Mouse (Mus musculus): ENCODE data around the gene Rsg1. TPM values are rescaled to one million over a fixed set of nuclear protein-coding genes. Genes with fewer than 3 reads are reported as not detected.

The Rsg1 gene
- total RNA-seq, 2 experiments from 2014 or later: 0.70 to 0.89 TPM

DNA sequence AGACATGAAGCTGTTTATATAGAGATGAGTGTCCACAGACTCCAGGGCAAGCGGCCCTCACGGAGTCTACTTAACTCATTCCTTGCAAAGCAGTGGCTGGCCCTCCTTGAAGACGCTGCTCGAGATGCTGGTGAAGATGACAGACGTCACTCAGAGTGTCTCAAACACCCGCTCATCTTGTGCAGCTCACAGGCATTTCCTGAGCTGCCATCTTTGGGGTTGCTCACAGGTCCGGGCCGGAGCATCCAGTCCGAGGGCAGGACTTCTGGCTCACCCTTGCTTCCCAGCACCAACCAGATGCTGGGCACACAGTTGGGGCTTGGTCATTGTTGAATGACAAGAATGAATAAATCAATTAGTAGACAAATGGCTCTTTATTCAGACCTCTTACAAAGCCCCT, 864 bp upstream of the Rsg1 start:
- no peak for DNase-seq

DNA sequence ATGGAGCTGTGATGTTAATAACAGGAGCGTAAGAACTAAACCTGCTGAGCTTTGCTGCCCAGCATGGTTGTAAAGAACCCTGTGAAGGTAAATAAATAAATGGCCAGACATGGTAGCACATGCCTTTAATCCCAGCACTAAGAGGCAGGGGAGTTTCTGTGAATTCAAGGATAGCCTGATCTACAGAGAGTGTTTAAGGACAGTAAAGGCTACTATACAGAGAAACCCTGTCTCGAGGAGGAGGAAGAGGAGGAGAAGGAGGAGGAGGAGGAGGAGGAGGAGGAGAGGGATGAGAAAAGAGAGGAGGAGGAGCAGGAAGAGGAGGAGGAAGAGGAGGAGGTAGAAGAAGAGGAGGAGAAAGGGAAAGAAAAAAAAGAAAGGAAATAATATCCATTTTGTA, 414 bp upstream of the Rsg1 start:
- no peak for DNase-seq

- DNase-seq: no peak
These were observed 638 bp downstream of the Rsg1 start for GRCm38 (mm10) chr4:141214337-141214851.

- no peak for DNase-seq
These were observed 5.9 kb downstream of the Rsg1 start for GRCm38 (mm10) chr4:141219583-141220213.

- DNase-seq: no peak
These were observed 8.1 kb downstream of the Rsg1 start for GRCm38 (mm10) chr4:141221848-141222247.

DNA sequence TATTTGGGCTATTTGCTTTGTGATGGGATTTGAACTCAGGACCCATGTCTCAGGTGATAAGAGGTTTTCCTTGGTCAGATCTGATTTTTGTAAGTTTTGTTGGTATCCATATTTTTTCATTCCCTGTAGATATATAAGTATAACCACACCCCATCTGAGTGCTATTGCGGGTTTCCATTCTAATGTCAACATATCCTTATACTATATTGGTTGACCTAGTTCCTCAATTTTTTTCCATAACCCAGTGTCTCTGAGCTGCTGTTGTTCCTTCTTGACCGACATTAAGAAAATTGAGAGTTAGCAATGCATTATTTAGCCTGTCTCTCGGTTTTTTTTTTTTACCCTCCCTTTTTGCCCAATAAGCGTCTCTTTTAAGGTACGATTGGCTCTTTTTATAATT, 9.0 kb downstream of the Rsg1 start:
- no peak for DNase-seq

DNA sequence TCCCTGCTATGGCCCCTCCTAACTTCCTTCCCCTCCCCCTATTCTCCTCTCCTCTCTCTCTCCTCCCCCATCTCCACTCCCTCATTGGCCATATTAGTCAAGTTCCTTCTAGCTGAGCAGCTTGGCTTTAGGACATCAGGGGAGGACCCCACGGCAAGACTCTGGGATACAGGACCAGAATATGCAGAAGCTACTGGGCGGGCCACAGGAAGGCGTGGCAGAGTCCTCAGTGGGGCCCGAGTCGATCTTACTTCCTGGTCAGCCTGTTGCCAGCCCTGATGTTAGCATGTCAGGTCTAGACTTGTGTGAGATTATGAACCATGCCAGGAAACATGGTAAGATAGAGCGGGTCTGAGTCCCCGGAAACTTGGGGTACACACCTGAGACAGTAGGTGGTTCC, 14.9 kb downstream of the Rsg1 start:
- no peak for DNase-seq

DNA sequence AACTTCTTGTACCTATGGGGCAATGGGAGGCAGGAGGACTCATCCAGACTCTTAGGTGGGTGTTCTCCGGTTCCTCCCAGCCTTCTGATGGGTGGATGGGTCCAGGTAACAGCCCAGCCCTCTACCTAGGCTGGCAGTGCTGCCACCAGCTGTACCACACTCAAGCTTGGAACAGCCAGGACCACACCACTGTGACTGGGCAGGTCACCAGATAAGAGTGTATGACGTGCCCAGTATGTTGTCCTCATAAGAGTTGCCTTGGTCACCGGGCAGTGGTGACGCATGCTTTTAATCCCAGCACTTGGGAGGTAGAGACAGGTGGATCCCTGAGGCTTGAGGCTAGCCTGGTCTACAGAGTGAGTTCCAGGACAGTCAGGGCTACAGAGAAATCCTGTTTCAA, 19.4 kb downstream of the Rsg1 start:
- DNase-seq: no peak

GRCm38 (mm10) chr4:141235537-141236111, 21.9 kb downstream of the Rsg1 start:
- no peak for DNase-seq

DNA sequence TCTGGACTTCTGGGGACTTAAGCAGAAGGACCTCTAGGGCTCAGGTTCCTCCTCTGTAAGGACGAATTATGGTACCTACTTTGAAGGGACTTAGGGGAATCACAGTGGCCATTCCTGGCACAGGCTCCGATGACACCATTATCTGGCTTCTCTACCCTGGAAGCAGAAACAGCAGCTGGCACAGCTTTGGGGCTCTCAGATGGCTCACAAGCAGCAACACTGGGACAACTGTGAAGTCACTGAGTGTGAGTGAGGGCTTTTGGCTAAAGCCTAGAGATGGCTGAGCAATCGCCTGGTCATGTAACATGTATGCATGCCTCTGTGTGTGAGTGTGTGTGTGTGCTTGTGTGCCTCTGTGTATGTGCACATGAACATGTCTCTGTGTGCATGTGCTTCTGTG, 23.1 kb downstream of the Rsg1 start:
- no peak for DNase-seq

DNA sequence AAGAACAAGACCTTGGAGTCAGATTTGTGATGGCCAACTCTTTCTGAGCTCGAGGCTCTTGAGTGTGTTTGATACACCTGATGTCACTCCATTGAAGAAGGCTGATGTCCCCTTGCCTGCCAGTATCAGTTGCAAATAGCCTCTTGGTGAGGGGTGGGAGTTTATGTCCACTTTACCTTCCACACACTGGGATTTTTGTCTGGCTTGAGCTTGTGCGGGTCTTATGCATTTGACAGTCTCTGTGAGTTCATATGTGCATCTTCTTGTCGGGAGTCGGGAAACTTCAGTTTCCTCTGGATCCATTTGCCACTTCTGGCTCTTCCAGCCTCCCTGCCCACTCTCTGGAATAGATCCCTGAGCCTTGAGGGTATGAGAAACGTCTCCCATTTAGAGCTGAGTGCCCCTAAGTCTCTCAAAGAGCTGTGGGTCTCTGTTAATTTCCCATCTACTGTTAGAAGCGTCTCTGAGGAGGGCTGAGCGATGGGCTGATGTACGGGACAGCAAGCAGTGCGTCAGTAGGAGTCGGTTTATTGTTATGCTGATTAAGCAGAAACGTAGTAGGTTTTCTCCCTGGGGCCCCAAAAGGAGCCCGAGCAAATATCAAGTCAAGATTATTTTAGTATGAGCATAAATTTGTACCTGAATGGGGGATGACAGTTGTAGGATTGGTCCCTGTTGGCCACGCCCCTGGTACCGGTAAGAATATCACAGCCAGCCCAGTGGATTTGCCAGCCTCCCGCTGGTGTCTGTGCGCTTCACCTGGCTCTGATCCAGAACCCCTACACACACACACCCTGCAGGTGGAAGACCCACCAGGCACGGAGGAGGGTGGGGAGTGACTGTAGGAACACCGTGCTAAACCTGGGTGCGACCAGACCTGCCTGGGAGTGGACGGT, 25.0 kb downstream of the Rsg1 start:
- DNase-seq: no peak

DNA sequence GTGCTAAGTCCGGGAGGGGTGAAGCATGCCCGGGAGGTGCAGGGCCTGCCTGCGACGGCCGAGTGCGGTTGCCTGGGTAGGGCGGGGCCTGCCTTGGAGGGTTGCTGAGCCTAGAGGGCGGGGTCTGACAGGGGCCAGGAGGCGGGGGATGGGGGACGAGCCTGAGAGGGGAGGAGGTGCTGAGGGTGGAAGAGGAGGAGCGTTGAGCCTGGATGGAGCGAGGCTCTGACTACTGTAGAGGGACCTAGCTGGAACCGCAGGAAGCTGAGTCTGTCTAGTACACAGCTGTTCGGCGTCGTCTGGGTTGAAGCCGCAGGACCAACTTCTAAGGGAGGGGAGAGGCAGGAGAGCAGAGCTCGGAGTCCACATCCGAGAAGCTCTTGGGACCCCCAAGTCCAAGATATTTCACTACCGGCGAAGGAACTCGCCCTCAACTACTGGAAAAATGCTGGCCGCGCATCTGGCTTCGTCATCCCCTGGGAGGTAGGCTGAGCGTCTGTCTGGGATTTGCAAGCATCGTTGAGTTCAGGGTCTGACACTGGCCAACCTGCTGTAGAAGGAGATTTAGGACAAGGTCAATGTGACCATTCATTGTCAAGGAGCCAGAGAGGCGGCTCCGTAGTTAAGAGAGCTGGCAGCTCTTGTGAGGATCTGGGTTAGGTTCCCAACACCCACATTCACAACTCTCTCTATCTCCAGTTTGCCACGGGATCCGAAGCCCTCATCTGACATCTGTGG, 25.8 kb downstream of the Rsg1 start, which contains the start of gene Arhgef19:
TSS of gene Arhgef19 (plus strand) at position 112 of the 738 bp plus-strand sequence.
- peak; percentile 81 for DNase-seq

- no peak for DNase-seq
These were observed 26.9 kb downstream of the Rsg1 start for GRCm38 (mm10) chr4:141240617-141241016.

DNA sequence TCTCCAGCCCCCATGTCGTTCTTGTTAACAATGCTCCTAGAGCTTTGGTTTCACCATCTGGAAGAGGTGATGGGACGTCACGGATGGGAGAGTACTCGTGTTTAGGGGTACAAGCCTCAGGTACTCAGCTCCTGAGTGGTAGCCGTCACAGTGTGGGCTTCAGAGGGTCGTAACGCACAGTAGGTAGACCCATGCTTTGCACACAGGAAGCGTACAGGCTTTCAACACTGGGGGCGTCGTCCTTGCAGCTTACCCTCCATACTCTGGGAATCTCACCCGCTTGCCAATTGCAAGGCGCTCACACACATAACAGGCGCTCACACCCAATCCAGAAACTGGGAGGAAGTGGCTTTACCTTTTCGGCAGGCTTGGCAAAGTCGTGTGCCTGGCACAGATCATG, 28.1 kb downstream of the Rsg1 start:
- no peak for DNase-seq

DNA sequence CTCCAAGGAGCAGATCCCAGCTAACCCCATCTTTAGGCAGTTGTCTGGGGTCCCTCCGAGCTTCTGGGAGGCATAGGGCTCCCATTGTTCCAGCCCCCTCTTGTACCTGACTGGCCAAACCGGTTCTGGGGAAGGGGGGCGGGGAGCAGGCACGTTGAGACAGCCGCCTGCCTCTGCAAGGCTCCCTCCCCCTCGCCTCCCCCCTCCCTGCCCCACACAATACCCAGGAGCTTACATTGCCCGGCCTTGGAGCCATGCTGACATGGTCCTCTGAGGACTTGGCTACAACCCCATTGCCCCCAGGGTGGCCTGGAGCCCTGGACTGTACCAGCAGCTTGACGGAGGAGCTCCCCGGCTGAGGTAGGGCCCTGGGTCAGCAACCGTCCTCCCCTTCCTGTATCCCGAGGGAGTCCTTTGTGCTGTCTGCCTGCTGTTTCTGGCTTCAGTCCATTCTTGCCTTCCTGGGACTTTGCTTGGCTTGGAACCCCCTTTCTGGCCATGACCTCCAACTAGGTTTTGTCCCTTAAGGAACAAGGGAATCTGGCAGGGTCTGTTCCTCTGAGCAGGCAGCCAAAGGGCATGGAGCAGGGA, 29.0 kb downstream of the Rsg1 start:
- no peak for DNase-seq

DNA sequence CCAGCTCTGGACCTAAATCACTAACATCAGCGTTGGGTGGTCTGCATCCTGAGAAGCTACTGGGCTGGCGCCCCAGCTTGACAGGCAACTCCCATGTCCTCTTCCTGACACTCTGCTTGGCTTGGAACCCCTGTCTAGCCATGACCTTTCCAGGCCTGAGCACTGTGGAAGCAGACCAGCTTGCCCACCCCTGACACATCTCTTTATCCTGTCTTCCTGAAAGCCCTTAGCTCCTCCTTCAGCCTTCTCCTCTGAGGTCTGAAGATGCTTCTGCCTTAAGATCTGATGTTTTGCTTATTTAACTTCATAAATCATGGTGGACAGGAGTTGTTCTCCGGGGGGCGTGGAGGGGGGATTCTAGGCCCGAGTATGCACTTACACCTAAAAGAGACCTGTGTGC, 29.9 kb downstream of the Rsg1 start:
- no peak for DNase-seq

DNA sequence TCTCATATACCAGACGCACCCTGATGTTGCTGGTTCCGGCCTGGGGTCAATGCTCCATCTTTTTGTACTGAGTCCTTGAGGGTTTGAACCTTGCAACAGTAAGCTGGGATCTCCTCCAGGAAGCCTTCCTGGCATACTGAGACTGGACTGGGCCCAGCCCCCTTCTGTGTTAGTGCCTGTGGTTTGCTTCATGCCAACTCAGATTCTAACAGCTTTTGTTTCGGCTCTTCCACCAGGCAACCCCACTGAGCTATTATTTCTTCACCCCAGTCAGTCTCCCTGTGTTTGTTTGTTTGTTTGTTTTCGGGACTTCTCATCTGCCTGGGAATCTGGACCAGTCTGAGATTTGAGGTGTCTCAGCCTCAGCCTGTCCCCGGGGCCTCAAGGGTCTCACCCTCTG, 30.6 kb downstream of the Rsg1 start:
- no peak for DNase-seq

DNA sequence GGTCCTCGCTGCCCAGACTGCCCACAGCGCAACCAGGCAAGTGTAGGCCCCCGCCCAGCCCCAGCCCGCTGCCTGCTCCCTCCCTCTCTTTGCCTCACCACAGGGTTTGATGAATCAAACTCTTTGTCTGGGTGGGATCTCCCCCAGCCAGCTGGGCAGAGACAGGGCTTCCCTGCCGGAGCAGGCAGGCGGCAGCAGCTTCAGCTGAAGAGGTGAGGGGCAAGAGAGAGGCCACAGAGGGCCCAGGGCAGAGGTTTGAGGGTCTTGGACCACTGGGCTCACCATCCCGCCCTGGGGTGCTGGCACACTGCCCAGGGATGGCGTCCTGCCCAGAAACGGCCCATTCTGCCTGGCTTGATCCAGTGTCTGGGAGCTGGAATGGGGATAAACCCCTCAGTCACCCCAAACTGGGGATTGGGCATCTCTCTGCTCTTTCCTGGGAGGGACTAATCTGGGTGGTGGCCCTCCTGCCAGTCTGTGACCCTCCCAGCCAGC, 31.2 kb downstream of the Rsg1 start:
- peak; percentile 69 for DNase-seq

DNA sequence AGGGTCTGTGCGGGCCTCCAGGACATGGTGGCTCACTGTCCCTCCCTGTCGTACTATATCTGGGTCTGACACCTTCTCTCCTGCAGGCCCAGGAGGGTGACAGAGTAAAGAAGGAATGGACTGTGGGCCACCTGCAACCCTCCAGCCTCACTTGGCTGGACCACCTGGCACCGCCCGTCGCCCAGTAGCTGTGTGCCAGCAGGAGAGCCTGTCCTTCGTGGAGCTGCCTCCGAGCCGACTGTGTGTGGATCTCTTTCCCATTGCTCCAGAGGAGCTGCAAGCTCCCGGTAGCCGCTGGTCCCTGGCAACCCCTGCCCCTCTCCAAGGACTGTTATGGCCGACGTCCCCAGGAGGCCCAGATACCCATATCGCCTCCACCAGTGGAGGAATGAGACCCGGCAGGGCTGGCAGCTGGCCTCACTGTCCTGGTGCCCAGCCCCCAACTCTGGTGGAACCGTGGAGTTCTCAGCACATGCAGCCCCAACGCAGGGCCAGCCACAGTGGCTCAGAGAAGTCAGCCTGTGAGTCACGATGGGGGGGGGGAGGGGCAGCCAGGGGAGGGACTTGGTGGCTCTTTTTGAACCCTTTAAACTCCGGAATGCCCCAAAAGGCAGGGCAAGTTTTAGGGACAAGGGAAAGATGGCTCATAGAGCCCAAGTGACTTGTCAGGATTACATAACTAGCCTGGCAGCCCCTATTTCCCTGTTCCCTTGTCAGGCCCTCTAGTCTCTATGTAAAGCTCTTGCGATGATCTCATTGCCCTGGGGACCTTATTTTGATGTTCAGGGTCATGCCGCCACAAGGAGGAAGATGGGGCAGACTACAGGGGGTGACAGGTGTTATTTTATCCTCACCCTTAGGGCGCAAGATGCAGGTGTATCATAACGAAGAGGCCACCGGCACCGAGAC, 32.6 kb downstream of the Rsg1 start:
- peak; percentile 37 for DNase-seq

- no peak for DNase-seq
These were observed 33.2 kb downstream of the Rsg1 start for GRCm38 (mm10) chr4:141246998-141247350.
